Mouse (Mus musculus) adrenal gland (tissue): Measurements from ENCODE around the gene Fgfr2.
"Not testable (repeated sequence)": the region's sequence is repeated elsewhere in the genome, so short reads cannot be mapped to it uniquely, and the experiment has no call there.

Experiments
- intact Hi-C: fragments of 180-260 bp; cut with DNase I; formaldehyde crosslinking; loops from one replicate; pipeline ENCODE4 v1.15.1; 2025

Fgfr2 gene

DNA sequence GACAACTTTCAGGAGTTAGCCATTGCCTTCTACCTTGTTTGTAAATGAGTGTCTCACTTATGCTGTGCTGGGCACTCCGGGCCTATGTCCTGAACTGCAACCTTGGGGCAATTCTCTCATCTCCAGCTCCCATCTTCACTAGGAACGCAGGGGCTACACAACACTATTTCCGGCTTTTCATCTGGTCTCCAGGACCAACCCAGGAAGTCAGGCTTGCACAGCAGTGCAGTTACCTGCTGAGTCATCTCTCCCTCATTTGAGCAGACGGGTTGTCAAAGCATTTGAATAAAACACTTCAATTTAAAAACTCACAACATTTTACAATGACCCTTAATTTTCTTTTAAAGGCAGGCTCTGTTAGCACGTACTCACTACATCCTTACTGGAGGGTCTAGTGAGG is 2612.9 kb downstream of the Fgfr2 start:
- intact Hi-C loops, result no loop called here

DNA sequence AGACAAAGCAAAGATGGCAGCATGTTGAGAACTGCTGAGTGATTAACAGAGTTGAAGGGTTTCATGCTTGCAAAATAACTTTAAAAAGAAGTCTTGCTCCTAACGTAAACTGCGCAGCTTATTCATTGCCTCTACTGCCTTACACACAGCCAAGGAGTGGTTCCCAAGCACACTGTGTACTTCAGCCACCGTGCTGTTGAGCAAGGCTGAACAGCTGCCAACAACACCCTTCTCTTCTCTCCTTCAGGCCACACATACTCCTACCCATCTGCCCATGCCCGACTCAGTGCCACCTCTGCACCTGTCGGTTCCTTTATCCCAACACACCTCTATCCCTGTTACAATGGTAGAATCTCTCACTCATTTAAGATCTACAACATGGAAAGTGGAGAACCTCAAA is 2620.1 kb downstream of the Fgfr2 start:
- intact Hi-C loops, result loop anchor here (10.0 kb wide), 1 partner anchor 858 kb away; no protein-coding TSS in a partner anchor

DNA sequence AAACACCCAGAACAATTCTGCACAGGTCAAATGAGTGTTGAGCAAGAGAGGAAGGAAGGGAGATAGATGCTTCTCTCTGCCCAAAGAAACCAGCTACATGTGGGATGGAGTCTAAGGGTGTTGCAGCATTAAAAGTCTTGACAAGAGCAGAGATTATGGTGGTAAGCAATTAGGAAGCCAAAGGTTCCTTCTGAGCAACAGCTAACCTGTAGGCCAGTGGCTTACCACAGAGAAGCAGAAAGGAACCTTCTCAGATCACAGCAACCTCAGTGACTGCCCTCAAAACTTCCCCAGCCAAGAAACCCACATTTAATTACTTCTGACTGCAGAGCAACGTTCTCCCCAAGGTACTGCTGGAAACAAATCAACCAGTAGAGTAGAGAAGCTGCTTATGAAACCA is 2621.7 kb downstream of the Fgfr2 start:
- intact Hi-C loops, result loop anchor here (10.0 kb wide), 1 partner anchor 857 kb away; no protein-coding TSS in a partner anchor

DNA sequence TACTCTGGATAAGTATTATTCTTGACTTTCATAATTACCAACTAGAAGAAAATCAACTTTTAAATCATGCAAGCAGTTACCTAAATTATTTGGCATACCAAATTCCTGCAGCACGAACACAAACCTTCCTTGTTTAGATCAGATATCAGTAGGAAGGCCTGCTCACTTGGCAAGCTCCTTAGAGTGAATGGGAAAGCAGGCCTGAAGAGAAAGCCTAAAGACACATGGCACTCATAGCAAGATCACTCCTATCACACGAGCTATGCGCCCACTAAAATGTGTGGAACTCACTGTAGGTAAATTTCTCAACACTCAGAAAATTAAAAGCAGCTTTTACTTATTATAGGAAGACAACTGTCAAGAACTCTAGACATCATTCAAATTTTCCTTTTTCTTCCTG is 2629.8 kb downstream of the Fgfr2 start:
- intact Hi-C loops, result no loop called here

DNA sequence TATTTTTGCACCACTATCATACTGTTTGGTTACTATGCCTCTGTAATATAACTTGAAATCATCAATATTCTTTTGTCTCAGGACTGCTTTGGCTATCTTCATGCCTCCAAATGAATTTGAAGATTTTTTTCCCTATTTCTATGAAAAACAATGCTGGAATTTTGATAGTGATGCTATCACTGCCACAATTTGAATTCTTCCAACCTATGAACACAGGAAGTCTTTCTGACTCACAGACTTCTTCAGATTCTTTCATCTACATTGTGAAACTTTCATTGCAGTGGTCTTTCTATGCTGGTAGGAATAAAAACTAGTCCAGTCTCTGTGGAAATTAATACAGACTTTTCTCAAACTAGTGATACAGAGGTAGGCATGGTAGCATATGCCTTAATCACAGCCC is 2631.1 kb downstream of the Fgfr2 start:
- intact Hi-C loops, result no loop called here

DNA sequence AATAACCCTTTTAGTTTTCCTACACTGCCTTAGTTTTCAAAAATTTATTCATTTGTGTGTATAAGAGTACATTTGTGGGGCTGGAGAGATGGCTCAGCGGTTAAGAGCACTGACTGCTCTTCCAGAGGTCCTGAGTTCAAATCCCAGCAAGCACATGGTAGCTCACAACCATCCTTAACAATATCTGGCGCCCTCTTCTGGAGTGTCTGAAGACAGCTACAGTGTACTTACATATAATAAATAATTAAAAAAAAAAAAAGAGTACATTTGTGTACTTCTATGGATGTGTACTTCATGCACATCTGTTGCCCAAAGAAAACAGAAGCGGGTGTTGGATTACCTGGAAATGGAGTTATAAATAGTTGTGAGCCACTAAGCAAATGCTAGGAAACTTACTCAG is 2644.1 kb downstream of the Fgfr2 start:
- intact Hi-C loops, result loop anchor here (5.0 kb wide), 2 partner anchors 92 to 202 kb away; no protein-coding TSS in a partner anchor

DNA sequence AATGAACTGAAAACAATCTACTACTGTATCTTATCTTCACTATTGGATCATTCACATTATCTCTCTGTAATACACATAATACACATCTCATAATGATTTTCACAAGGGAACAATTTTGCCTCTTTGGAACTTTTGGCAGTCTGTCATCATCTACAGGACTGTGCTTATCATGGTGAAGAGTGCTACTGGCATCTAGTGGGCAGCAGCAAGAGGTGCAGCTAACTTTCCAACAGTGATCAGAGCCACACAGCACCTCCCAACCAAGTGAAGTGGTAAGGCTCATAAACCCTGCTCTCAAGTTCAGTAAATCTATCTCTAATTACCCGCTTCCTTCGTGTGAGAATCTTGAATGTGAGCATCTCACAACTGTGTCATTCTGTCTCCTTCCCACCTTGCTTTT is 2647.2 kb downstream of the Fgfr2 start:
- intact Hi-C loops, result loop anchor here (2.0 to 5.0 kb wide), 3 partner anchors 89 to 827 kb away; no protein-coding TSS in a partner anchor

DNA sequence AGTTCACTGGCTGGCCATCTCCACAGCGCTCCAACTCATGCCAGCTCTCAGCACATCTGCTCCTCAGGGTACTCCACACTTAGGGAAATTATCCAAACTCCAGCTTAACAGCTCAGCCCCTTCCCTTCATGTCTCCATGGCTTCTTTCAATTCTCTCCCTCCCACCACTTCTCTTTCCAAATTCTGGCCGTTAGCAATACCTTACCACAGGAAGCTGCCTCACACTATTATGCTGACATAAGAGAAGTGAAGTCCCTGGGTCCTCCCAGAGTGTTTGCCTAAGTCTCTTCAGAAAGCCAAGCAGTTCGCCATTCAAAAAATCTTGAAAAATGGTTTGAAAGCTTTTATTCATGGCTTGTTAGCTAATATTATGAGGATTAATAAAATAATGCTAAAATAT is 2649.3 kb downstream of the Fgfr2 start:
- intact Hi-C loops, result no loop called here

DNA sequence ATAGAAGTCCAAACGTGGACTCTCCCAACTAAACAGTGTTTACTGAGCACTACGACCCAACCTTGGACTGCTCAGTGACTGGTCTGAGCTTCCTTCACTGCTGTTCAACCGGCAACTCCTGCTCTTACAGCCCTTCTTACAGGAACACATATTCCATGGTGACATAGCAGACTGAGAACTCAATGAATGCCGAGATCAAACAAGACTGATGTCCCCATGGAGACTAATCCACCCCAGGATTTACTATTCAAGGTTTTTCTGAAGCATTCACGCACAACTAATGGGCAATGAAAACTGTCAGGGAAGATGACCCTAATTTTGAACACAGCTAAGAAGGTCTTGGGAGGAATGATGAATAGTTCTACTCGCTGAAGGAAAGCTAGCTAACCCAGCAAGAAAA is 2650.5 kb downstream of the Fgfr2 start:
- intact Hi-C loops, result no loop called here

DNA sequence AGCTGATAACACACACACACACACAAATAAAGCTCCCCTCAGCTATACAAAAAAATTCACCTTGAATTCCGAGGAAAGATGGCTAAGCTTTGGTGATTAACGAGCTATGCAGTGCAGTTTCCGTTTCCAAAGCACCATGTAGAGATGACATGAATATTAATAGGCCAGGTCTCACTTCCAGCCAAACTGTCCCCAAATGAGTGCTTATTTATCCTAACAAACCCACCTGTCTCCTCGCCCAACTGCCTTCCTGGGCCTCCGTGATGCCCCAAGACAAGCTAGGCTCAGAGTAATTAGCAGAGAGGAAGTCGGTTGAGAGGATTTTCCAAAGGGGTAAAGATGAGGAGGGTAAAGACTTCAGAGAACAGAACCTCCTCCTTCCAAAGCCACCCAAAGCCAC is 2652.1 kb downstream of the Fgfr2 start:
- intact Hi-C loops, result no loop called here

DNA sequence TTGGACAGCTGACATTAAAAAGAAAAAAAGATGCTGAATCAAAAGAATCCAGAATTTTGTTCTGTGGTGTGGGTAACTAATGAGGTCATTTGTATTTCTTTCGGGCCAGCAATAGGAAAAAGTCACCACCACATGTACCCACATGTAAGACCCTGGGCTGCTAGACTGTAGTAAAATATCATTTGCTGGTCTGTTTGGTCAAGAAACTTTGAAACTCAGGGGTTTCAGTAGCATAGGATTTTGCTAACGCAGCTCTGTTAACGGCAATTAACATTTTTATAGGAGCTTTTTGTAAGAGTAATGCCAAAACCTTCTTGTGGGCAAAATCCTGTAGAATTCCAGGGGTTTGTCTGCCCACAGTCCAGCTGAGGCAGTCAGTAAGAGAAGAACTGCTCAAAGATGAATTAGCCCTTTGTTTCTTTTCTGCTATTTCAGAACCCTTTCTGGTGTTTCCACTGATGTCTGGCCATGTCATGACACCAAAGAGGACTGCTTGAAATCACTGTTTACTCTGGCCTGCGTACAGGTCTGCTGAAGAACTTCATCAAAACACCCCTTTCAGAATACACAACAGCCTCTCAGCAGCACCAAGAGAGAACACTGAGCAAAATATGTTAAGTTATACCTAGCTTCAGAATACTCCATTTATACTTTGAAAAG is 2667.4 kb downstream of the Fgfr2 start:
- intact Hi-C loops, result no loop called here

DNA sequence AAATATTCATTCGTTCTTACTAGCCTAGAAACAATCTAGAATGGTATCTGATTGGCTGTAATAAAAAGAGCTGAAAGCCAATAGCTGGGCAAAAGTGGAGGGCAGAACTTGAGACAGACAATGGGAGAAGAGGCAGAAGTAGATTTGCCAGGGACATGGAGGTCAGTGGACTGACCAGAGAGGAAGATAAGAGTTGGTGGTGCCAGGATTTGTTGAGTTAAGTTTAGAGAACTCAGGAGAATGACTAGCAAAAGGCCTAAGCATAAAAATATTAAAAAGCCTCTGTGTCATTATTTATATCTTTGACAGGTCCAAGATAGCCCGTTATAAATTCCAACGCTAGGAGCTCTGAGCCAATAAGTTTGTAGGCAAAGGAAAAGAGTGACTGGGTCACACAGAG is 2668.9 kb downstream of the Fgfr2 start:
- intact Hi-C loops, result no loop called here

DNA sequence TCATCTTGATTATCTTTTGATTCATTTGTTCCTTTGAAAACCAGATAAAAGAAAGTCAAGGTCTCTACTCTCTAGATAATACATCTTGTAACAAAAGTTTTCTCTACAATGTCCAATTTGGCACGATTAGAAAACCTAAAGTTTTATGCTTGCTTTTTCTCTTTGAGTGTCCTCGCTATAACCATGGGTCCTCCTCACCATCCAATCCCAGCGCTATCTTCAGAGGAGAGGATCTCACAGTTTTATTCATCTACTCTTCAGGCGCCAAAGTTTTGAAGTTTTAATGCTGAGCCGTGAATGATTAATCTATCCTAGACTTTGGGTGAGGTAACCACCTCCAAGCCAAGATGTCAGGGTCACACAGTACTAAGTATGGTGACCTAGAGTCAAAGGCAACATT is 2687.4 kb downstream of the Fgfr2 start:
- intact Hi-C loops, result no loop called here

DNA sequence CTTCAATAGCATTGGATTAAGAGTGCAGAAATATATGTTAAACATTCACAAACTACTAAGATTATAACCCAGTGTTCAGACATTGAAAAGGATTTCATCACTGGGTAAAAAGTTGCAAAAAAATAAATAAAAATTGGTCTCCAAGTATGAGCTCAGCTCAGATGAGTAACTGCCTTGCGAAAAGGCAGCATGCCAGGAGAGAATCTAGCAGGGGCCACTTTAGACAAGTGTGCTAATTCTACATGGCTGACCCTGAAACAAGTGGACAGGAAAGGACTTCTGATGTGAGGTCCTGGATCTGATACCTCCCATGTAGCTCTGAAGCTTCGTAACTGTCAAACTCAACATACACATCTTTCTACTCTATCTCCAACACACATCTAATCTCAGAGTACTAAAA is 2691.0 kb downstream of the Fgfr2 start:
- intact Hi-C loops, result no loop called here

DNA sequence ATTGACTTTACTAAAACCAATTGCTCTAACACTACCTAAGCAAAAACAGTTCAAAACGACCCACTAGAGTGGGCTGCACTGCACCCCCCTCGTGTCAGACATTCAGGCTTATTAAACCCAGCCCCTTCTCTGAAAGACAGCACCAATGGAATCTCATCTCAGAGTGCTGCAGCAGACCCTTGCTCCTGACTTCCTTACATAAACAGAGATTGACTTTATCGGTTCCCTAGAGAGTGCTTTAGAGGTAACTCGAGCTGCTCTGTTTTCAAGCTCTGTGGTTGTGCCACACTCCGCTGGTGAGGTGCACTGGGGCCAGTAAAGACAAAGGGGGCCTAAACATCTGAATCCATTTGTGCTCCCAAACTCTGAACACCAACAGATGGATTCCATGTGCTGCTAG is 2696.6 kb downstream of the Fgfr2 start:
- intact Hi-C loops, result no loop called here

DNA sequence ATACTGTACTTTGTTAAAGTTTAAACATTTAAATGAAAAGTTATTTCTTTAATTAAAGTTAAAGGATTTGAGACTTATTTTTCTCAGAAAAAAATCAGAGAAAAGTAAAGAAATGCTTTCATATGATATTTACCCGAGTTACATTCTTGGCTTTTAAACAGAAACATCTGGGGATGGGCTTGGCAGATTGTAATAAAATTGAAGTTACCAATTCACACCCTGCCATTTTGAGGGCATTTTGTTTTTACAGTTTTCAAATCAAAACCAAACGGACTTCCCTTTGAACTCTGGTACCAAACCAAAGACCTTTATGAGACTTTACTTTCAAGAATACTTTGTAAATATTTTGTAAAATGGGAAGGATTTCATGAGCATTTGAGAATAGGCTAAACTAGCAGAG is 2697.2 kb downstream of the Fgfr2 start:
- intact Hi-C loops, result no loop called here

DNA sequence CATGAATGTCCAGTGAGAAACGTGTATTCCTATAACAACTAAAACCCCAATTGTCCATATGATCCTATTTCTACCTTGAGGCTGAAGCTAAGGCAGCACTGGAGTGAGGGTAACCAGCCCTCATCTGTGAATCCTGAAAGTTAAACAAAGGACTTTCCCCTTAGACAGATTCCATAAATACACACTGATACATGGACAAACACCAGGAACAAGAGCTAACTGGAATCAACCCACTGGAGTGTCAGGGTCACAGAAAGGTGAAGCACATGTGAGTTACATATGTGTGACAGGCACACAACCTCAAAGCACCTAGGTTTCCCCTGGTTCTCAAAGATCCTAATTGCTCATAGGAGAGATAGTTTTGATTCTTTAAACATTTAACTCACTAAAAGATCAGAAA is 2703.2 kb downstream of the Fgfr2 start:
- intact Hi-C loops, result no loop called here

DNA sequence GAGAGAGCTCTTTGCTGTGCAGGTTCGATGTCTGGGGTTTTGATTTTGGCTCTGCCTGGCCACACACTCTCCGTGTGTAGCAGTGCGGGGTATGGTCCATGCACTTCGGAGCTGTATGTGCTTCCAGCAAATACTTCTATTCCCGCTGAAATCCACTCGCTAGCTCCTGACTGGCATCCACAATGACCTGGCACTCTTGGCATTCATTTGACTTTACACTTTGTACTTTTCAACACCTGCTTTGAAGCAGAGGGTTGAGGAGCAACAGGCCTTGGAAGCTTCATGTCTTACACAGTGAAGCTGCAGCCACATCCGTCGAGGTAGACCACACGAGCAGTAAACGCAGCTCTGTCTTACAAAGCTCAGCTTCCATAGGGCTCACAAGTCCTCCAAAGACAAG is 2715.5 kb downstream of the Fgfr2 start:
- intact Hi-C loops, result no loop called here

DNA sequence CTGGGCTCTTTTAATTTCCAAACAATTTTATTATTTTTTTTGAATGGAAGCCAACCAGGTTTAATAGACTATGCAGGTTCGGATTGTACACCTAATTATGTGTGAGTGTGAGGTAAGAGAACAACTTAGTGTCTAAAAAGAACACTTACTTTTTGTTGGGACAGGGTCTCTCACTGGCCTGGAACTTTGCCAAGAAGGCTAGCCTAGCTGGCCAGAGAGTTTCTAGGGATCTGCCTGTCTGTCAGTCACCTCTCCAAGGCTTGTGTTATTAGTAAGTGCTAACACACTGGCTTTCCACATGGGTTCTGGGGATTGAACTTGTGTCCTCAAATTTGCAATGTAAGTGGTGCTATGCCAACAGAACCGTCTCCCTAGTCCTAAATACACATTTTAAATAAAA is 2719.8 kb downstream of the Fgfr2 start:
- intact Hi-C loops, result no loop called here

DNA sequence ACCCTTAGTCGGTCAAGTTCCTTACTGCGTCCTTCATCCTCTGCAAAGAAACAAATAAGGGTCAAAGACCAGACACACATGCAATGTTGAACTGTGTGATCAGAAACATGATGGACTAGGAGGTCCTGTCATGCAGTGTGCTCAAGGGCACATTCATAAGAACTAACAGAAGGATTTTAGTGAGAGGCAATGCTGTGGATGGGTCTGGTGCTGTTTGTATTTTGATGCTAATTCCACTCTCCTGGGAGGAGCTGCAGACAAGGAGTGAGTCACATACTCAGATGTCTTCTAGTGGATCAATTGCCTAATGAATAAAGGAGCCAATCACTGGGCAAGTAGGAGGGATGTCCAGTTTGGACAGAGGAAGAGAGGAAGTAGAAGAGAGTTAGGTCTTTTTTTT is 2728.5 kb downstream of the Fgfr2 start:
- intact Hi-C loops, result no loop called here

DNA sequence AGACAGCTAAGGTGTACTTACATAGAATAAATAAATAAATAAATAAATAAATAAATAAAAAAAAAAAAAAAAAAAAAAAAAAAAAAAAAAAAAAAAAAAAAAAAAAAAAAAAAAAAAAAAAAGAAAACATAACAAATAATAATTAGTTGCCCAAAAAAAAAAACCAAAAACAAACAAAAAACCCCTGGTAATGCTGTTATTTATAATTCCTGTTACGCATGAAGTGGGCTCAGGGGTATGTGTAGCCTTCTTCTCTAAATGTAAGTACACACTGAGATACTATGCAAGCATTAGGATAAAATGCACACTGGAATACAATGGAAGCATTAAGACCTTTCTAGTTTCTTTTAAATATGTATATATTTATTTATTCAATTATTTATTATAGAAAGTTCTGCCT is 2733.1 kb downstream of the Fgfr2 start:
- intact Hi-C loops, result not testable (repeated sequence)

DNA sequence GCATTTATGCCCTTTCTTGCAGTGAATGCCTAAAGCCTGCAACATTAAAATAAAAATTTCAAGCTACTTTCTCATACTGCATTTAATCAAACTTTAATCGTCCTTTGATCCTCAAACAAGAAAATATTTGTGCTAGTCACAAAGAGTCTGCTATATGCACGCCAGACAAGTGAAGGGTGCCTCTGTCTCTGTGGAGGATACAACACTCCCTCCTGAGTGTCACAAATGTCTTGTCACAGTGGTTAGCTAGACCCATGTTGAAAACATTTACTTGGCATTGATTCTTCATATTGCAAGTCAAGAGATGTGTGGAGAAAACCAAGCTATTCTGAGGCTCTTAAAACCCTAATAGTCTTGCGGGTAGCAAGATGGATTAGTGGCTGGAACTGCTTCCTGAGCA is 2736.8 kb downstream of the Fgfr2 start:
- intact Hi-C loops, result loop anchor here (5.0 kb wide), 1 partner anchor 91 kb away; no protein-coding TSS in a partner anchor

DNA sequence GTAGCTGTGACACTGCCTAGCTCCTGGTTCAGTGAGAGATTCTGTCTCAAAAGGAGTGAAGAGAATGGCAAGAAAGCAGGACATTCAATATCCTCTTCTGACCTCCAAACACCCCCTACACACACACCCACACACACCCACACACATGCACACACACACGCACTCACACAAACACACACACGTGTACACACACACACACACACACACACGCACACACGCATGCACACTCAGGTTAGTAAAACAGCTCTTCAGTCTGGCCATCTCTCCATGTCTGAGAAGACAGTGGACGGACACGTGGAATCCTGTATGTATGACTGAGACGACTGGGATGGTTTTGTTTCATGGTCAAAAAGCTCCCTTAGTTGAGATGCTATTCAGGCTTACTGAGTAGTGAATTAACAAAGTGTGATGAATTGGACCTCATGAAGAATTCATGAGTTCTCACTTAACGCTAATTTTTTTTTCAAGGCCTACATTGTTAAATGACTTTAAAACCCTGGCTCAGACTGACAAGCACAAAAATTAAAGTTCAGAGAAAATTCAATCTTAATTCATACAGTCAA is 2737.3 kb downstream of the Fgfr2 start:
- intact Hi-C loops, result loop anchor here (5.0 kb wide), 1 partner anchor 91 kb away; no protein-coding TSS in a partner anchor
